Mouse (Mus musculus): ENCODE data around the gene Csf2rb2. TPM values are rescaled to one million over a fixed set of nuclear protein-coding genes. Genes with fewer than 3 reads are reported as not detected.
"Not testable (repeated sequence)": the region's sequence is repeated elsewhere in the genome, so short reads cannot be mapped to it uniquely, and the experiment has no call there.

The Csf2rb2 gene
- polyA plus RNA-seq, 1 experiment from 2014 or later = 0.20 TPM

GRCm38 (mm10) chr15:78310971-78311370, 5.5 kb upstream of the Csf2rb2 start:
- ATAC-seq (ENCODE audit: insufficient read depth) (no peak), DNase-seq (no peak)
- Histone ChIP-seq H3K27ac (ENCODE audit: low read depth) (no peak overlapping the region), H3K9me3 (ENCODE audit: low read depth, low read length) (no peaks in the 10 kb centered on the region), H3K9ac (no peak overlapping the region), H3K36me3 (ENCODE audit: insufficient read depth) (no peaks in the 10 kb centered on the region), H3K4me3 (ENCODE audit: low read depth, low read length) (no peak overlapping the region), H3K27me3 (ENCODE audit: insufficient read depth, low read length) (no peaks in the 10 kb centered on the region), H3K4me1 (ENCODE audit: insufficient read depth) (no peaks in the 10 kb centered on the region), H3K4me2 (no peak overlapping the region)
- no peak for TF ChIP-seq CTCF (IDR thresholded peaks at IDR 0.05; ENCODE audit: low read depth)
- 66% methylated on average over 4 of the region's 4 CpGs for WGBS

- Histone ChIP-seq H3K4me2 (no peak overlapping the region), H3K4me1 (ENCODE audit: insufficient read depth) (no peaks in the 10 kb centered on the region), H3K36me3 (ENCODE audit: insufficient read depth) (no peaks in the 10 kb centered on the region), H3K4me3 (ENCODE audit: low read depth, low read length) (no peak overlapping the region), H3K9me3 (ENCODE audit: low read depth, low read length) (no peaks in the 10 kb centered on the region), H3K27ac (ENCODE audit: low read depth) (no peak overlapping the region), H3K27me3 (ENCODE audit: insufficient read depth, low read length) (no peaks in the 10 kb centered on the region), H3K9ac (no peak overlapping the region)
- DNase-seq = no peak
- TF ChIP-seq CTCF (IDR thresholded peaks at IDR 0.05; ENCODE audit: low read depth) = no peak
- WGBS = 24% methylated on average over 5 of the region's 5 CpGs
- no peak for ATAC-seq (ENCODE audit: insufficient read depth)
Observed at GRCm38 (mm10) chr15:78309865-78310264, 4.3 kb upstream of the Csf2rb2 start.

- DNase-seq (no peak), ATAC-seq (ENCODE audit: insufficient read depth) (no peak)
- Histone ChIP-seq H3K4me1 (ENCODE audit: insufficient read depth) (no peaks in the 10 kb centered on the region), H3K9me3 (ENCODE audit: low read depth, low read length) (no peaks in the 10 kb centered on the region), H3K4me3 (ENCODE audit: low read depth, low read length) (no peak overlapping the region), H3K9ac (no peak overlapping the region), H3K27me3 (ENCODE audit: insufficient read depth, low read length) (no peaks in the 10 kb centered on the region), H3K36me3 (ENCODE audit: insufficient read depth) (no peaks in the 10 kb centered on the region), H3K27ac (ENCODE audit: low read depth) (no peak overlapping the region), H3K4me2 (no peak overlapping the region)
- 85% methylated on average over 6 of the region's 6 CpGs for WGBS
- TF ChIP-seq CTCF (IDR thresholded peaks at IDR 0.05; ENCODE audit: low read depth) = no peak
Observed at GRCm38 (mm10) chr15:78303665-78304233, 1.8 kb downstream of the Csf2rb2 start.

- 92% methylated on average over 4 of the region's 4 CpGs for WGBS
- no peak overlapping the region for H3K4me2 ChIP-seq
- H3K27me3 ChIP-seq (ENCODE audit: insufficient read depth, low read length) = no peaks in the 10 kb centered on the region
- H3K9me3 ChIP-seq (ENCODE audit: low read depth, low read length) = no peaks in the 10 kb centered on the region
- H3K4me1 ChIP-seq (ENCODE audit: insufficient read depth) = no peaks in the 10 kb centered on the region
- TF ChIP-seq CTCF (IDR thresholded peaks at IDR 0.05; ENCODE audit: low read depth) = no peak
- DNase-seq = no peak
- no peak overlapping the region for H3K4me3 ChIP-seq (ENCODE audit: low read depth, low read length)
- H3K36me3 ChIP-seq (ENCODE audit: insufficient read depth) = no peaks in the 10 kb centered on the region
- no peak overlapping the region for H3K9ac ChIP-seq
- no peak overlapping the region for H3K27ac ChIP-seq (ENCODE audit: low read depth)
- no peak for ATAC-seq (ENCODE audit: insufficient read depth)
Observed at GRCm38 (mm10) chr15:78302718-78303117, 2.8 kb downstream of the Csf2rb2 start.

GRCm38 (mm10) chr15:78300773-78301172, 4.7 kb downstream of the Csf2rb2 start:
- TF ChIP-seq CTCF (IDR thresholded peaks at IDR 0.05; ENCODE audit: low read depth) = no peak
- no peak for ATAC-seq (ENCODE audit: insufficient read depth)

GRCm38 (mm10) chr15:78299641-78300040, 5.9 kb downstream of the Csf2rb2 start:
- H3K36me3 ChIP-seq (ENCODE audit: insufficient read depth) = no peaks in the 10 kb centered on the region
- H3K4me3 ChIP-seq (ENCODE audit: low read depth, low read length) = no peak overlapping the region
- H3K9ac ChIP-seq = no peak overlapping the region
- TF ChIP-seq CTCF (IDR thresholded peaks at IDR 0.05; ENCODE audit: low read depth) = no peak
- H3K9me3 ChIP-seq (ENCODE audit: low read depth, low read length) = no peaks in the 10 kb centered on the region
- H3K4me2 ChIP-seq = no peak overlapping the region
- WGBS = 71% methylated on average over 3 of the region's 3 CpGs
- no peaks in the 10 kb centered on the region for H3K27me3 ChIP-seq (ENCODE audit: insufficient read depth, low read length)
- no peaks in the 10 kb centered on the region for H3K4me1 ChIP-seq (ENCODE audit: insufficient read depth)
- ATAC-seq (ENCODE audit: insufficient read depth) = no peak
- H3K27ac ChIP-seq (ENCODE audit: low read depth) = no peak overlapping the region
- DNase-seq = no peak

More at GRCm38 (mm10) chr15:78300773-78301172, 4.7 kb downstream of the Csf2rb2 start:
- Histone ChIP-seq H3K9me3 (ENCODE audit: low read depth, low read length) (no peaks in the 10 kb centered on the region), H3K27me3 (ENCODE audit: insufficient read depth, low read length) (no peaks in the 10 kb centered on the region), H3K36me3 (ENCODE audit: insufficient read depth) (no peaks in the 10 kb centered on the region), H3K4me1 (ENCODE audit: insufficient read depth) (no peaks in the 10 kb centered on the region), H3K27ac (ENCODE audit: low read depth) (no peak overlapping the region), H3K9ac (no peak overlapping the region), H3K4me2 (no peak overlapping the region), H3K4me3 (ENCODE audit: low read depth, low read length) (no peak overlapping the region)
- DNase-seq = no peak

GRCm38 (mm10) chr15:78298558-78298957, 7.0 kb downstream of the Csf2rb2 start:
- Histone ChIP-seq H3K4me2 (no peak overlapping the region), H3K9ac (no peak overlapping the region), H3K4me3 (ENCODE audit: low read depth, low read length) (no peak overlapping the region), H3K9me3 (ENCODE audit: low read depth, low read length) (no peaks in the 10 kb centered on the region), H3K27me3 (ENCODE audit: insufficient read depth, low read length) (no peaks in the 10 kb centered on the region), H3K4me1 (ENCODE audit: insufficient read depth) (no peaks in the 10 kb centered on the region), H3K27ac (ENCODE audit: low read depth) (no peak overlapping the region), H3K36me3 (ENCODE audit: insufficient read depth) (no peaks in the 10 kb centered on the region)
- 70% methylated on average over 1 of the region's 1 CpGs for WGBS
- ATAC-seq (ENCODE audit: insufficient read depth) (no peak), DNase-seq (no peak)
- TF ChIP-seq CTCF (IDR thresholded peaks at IDR 0.05; ENCODE audit: low read depth) = no peak

- no peak for TF ChIP-seq CTCF (IDR thresholded peaks at IDR 0.05; ENCODE audit: low read depth)
- Histone ChIP-seq H3K9me3 (ENCODE audit: low read depth, low read length) (no peaks in the 10 kb centered on the region), H3K4me2 (no peak overlapping the region), H3K4me1 (ENCODE audit: insufficient read depth) (0 out of 2 replicates have a peak, but pooled peaks cover 4% of the 10 kb centered on the region), H3K27ac (ENCODE audit: low read depth) (no peak overlapping the region), H3K4me3 (ENCODE audit: low read depth, low read length) (no peak overlapping the region), H3K27me3 (ENCODE audit: insufficient read depth, low read length) (no peaks in the 10 kb centered on the region), H3K9ac (no peak overlapping the region), H3K36me3 (ENCODE audit: insufficient read depth) (no peaks in the 10 kb centered on the region)
- WGBS = 81% methylated on average over 4 of the region's 4 CpGs
- DNase-seq = no peak
- ATAC-seq (ENCODE audit: insufficient read depth) = no peak
Observed at GRCm38 (mm10) chr15:78293716-78294115, 11.8 kb downstream of the Csf2rb2 start.

GRCm38 (mm10) chr15:78293228-78293627, 12.3 kb downstream of the Csf2rb2 start:
- not testable (repeated sequence) for H3K27me3 ChIP-seq (ENCODE audit: insufficient read depth, low read length); H3K9ac ChIP-seq; H3K36me3 ChIP-seq (ENCODE audit: insufficient read depth); H3K4me3 ChIP-seq (ENCODE audit: low read depth, low read length); H3K9me3 ChIP-seq (ENCODE audit: low read depth, low read length); H3K4me1 ChIP-seq (ENCODE audit: insufficient read depth); H3K27ac ChIP-seq (ENCODE audit: low read depth); H3K4me2 ChIP-seq
- DNase-seq (peak; percentile 41), ATAC-seq (ENCODE audit: insufficient read depth) (peak; percentile 63; the same call in 1 of the 2 replicates)
- WGBS = 4% methylated on average over 2 of the region's 2 CpGs

- WGBS = 42% methylated on average over 5 of the region's 5 CpGs
- DNase-seq; H3K27ac ChIP-seq (ENCODE audit: low read depth); H3K9me3 ChIP-seq (ENCODE audit: low read depth, low read length); H3K4me1 ChIP-seq (ENCODE audit: insufficient read depth); H3K4me3 ChIP-seq (ENCODE audit: low read depth, low read length); H3K36me3 ChIP-seq (ENCODE audit: insufficient read depth); H3K27me3 ChIP-seq (ENCODE audit: insufficient read depth, low read length); H3K9ac ChIP-seq; H3K4me2 ChIP-seq; ATAC-seq (ENCODE audit: insufficient read depth): not testable (repeated sequence)
Observed at GRCm38 (mm10) chr15:78289775-78290174, 15.7 kb downstream of the Csf2rb2 start.

Measured in lung, embryonic 14.5 days (tissue).